Mouse (Mus musculus) activated CD4-positive, CD25-positive, alpha-beta regulatory T cell, adult 9 weeks (primary cell): Measurements from ENCODE around the gene Amy2a5. TPM values are rescaled to one million over a fixed set of nuclear protein-coding genes. Genes with fewer than 3 reads are reported as not detected.

Experiments used
- polyA plus RNA-seq: library from polyadenylated mRNA; unstranded; fragments of 100-300 nt; shearing (Covaris generic); gene quantifications from one replicate; pipeline ENCODE4 v1.2.1, GENCODE M21; 2017

Amy2a5 gene
- polyA plus RNA-seq = not detected

DNA sequence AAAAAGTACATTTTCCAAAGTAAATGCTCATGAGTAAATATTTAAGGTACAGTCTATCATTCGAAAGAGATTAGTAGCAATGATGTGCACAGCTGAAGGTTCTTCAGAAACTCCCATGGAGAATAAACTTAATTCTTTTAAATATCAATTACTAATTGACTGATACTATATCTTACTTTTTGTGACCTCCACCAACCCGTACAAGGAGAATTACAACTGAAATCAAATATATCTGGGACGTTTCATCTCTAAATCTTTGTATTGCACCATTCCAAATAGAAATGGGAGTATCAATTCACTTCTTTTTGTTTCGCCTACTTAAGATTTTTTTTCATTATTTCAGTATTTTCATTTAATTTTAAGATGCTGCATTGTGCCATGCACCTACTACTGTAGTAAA lies at the start of gene Amy2a5:
Amy2a5 (minus strand) TSS at position 101 of the 400 bp plus-strand sequence.

DNA sequence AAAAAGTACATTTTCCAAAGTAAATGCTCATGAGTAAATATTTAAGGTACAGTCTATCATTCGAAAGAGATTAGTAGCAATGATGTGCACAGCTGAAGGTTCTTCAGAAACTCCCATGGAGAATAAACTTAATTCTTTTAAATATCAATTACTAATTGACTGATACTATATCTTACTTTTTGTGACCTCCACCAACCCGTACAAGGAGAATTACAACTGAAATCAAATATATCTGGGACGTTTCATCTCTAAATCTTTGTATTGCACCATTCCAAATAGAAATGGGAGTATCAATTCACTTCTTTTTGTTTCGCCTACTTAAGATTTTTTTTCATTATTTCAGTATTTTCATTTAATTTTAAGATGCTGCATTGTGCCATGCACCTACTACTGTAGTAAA lies 32.7 kb upstream of the Amy2a5 start, which contains the start of gene Amy2a4:
Amy2a4 (minus strand) TSS at position 101 of the 400 bp plus-strand sequence.

Other genes with a start within 250 kb of the Amy2a5 start
- not detected for gene Amy2a4, start 32.6 kb upstream of the Amy2a5 start, polyA plus RNA-seq
- gene Amy2a3, start 65.2 kb upstream of the Amy2a5 start, polyA plus RNA-seq = not detected
- not detected for gene Amy2a2, start 97.8 kb upstream of the Amy2a5 start, polyA plus RNA-seq